Mouse (Mus musculus) embryonic fibroblast, embryonic 13.5 days (primary cell): Measurements from ENCODE around the gene Tnnt3.

ENCODE experiments used
- CTCF ChIP-seq: IDR thresholded peaks from 2 replicates; pipeline ENCODE4 v1.5.1; 2011; ENCODE audit warnings: mild to moderate bottlenecking, control low read depth, low read length, moderate library complexity, borderline replicate concordance; ENCODE audit not compliant: insufficient read depth
- POLR2A ChIP-seq: IDR thresholded peaks from 2 replicates; pipeline ENCODE4 v1.6.1; 2011; ENCODE audit warnings: low read depth, mild to moderate bottlenecking, control low read depth, low read length, moderate library complexity

DNA sequence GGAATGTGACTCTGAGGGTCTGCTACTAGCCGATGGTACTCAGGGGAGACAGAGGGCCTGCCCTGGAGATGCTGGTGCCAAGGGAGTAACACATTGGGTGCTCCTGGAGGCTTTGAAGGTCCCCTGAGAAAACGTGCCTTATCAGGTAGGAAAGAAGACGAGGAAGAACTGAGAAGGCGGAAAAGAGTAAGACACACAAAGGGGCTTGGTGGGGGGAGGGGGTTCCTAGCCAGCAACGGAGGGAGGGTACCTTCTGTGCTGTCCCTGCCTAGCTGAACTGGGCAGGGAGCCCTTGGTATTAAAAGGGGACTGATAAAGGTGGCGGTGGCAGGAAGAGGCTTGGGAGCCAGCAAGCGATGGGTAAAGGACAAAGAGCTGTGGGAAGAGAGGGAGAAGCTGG is 23.0 kb upstream of the Tnnt3 start:
- TF ChIP-seq POLR2A (no peak), CTCF (no peak)
